Mouse (Mus musculus) stomach, embryonic 14.5 days (tissue): Measurements from ENCODE around the gene Grin2a. TPM values are rescaled to one million over a fixed set of nuclear protein-coding genes. Genes with fewer than 3 reads are reported as not detected.

Source experiments
- ATAC-seq: fragments of 200-750 bp; cut with Nextera tagmentation; 2 replicates; pipeline ENCODE4 v1.8.0; 2017; ENCODE audit warnings: low read depth, moderate TSS enrichment; ENCODE audit not compliant: insufficient number of reproducible peaks, insufficient read depth, low FRiP score
- H3K27ac ChIP-seq: fragments of 300-500 bp; sonication (generic); 2 replicates; pipeline ENCODE4 v1.5.1; 2014; ENCODE audit warnings: mild to moderate bottlenecking, low read length, moderate library complexity, mixed read lengths
- H3K27me3 ChIP-seq: fragments of 300-500 bp; sonication (generic); 2 replicates; pipeline ENCODE4 v1.6.1; 2014; ENCODE audit warnings: low read length, control low read depth, mixed read lengths; ENCODE audit not compliant: control insufficient read depth, insufficient read depth
- H3K36me3 ChIP-seq: fragments of 300-500 bp; sonication (generic); 2 replicates; pipeline ENCODE4 v1.6.1; 2014; ENCODE audit warnings: mild to moderate bottlenecking, control low read depth, low read length, moderate library complexity, mixed read lengths; ENCODE audit not compliant: control insufficient read depth, insufficient read depth
- H3K4me1 ChIP-seq: fragments of 300-500 bp; sonication (generic); 2 replicates; pipeline ENCODE4 v1.6.1; 2014; ENCODE audit warnings: low read length, control low read depth, mixed read lengths; ENCODE audit not compliant: control insufficient read depth, insufficient read depth
- H3K4me2 ChIP-seq: fragments of 300-500 bp; sonication (generic); replicated peaks from 2 replicates; pipeline ENCODE4 v1.6.1; 2014; ENCODE audit warnings: low read depth, low read length, control low read depth
- H3K4me3 ChIP-seq: fragments of 300-500 bp; sonication (generic); 2 replicates; pipeline ENCODE4 v1.5.1; 2014; ENCODE audit warnings: low read depth, low read length, control low read depth
- H3K9ac ChIP-seq: fragments of 300-500 bp; sonication (generic); replicated peaks from 2 replicates; pipeline ENCODE4 v1.6.1; 2014; ENCODE audit warnings: low read depth, mild to moderate bottlenecking, control low read depth, low read length, moderate library complexity, mixed read lengths
- H3K9me3 ChIP-seq: fragments of 300-500 bp; sonication (generic); 2 replicates; pipeline ENCODE4 v1.6.1; 2016; ENCODE audit warnings: low read depth, low read length, control low read depth; ENCODE audit not compliant: control insufficient read depth
- WGBS: fragments of 180-500 bp; shearing (Covaris S2); extraction: QIAGEN DNeasy Blood & Tissue Kit; methylation state at CpG from one replicate; pipeline ENCODE4 v1.1.7; 2014; 5-methylcytosine and 5-hydroxymethylcytosine counted together
- polyA plus RNA-seq: library from polyadenylated mRNA; unstranded; fragments of >200 nt; fragmentation: Nextera tagmentation; extraction: Ambion mirVana; gene quantifications from 2 replicates; pipeline ENCODE4 v1.2.1, GENCODE M21; 2014

The Grin2a gene
- 0.77 and 0.85 TPM in 2 replicates for polyA plus RNA-seq

DNA sequence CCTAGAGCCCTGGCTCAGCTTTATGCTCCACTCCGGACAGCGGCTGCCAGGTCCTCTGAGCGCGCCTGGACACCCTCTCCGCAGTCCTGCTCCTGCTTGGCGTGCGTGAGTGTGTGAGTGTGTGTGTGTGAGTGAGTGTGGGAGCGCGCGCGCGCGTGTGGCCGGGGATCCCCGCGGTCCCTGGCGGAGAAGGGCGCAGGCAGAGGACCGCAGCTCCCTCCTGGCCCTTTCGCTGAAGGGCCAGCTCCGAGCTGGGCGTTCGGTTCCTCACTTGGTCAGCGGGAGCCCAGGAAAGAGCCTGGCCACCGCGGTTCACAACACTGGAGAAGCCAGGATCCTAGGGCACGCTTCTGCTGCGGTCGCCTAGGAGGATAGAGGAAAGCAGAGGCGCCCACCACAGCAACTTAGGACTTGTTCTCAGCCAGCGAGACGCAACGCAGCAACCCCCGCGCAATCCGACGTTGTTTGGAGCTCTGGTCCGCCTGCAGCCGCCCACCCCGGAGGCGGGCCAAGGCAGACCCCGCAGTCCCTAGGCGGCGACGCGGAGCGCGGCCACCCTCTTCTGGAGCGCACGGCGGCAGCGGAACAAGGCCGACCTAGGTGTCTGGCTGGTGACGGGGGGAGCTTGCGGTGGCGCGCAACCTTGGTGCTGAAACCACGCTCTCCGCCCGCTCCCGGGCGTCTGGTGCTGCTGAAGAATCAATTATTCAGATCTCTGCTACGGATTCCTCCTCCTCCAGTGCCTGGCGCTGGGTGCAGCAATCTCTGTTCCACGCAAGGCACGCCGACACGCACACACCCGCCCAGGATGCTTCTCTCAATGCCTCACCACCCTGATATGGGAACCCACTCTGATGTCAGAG is at the start of gene Grin2a:
TSS of gene Grin2a (minus strand) at position 610 of the 863 bp plus-strand sequence.
- Histone ChIP-seq H3K27ac (no peak within 1 kb of the TSS), H3K4me2 (peak within 1 kb of the TSS; percentile 59), H3K9ac (no peak within 1 kb of the TSS; the same call in 1 of the 2 replicates), H3K4me1 (peaks cover 10% of the 10 kb centered on the region; the same call in 1 of the 2 replicates), H3K4me3 (peak within 1 kb of the TSS; percentile 33), H3K36me3 (no peaks in the 10 kb centered on the region), H3K27me3 (peaks cover 58% of the 10 kb centered on the region), H3K9me3 (no peaks in the 10 kb centered on the region)
- 0 out of 2 replicates have a peak, but pooled peaks have one; percentile 25 for ATAC-seq
- WGBS = 1% methylated on average over 69 of the region's 69 CpGs

DNA sequence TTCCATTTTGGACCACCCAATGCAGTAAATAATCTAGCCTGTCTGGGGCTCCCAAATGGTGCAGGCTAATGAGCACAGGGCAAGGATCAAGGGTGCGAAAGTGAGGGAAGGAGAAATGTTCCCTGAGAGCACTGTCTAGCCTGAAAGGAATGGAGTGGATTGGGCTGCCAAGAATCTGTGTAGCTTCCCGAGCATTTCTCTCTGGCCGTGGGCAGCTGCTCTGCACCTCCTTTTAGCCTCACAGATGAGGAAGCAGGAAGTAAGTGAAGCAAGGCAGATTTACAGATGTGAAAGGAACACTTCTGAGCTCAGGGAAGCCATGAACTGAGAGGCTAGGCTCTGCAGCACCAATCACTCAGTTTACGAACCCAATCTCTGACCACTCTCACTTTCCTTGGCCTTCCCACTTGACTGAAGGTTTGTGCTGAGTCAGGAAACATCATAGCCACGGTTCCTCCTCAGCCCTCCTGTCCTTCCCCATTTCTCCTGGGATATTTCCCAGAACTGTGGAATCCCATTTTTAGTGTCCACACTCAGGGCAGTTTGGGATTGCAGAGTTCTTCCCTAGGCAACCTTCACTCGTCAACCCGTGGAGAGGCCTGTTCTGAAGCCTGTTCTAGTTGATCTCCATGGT is 40.3 kb upstream of the Grin2a start:
- Histone ChIP-seq H3K9me3 (no peaks in the 10 kb centered on the region), H3K9ac (no peak overlapping the region), H3K4me3 (no peak overlapping the region), H3K27ac (no peak overlapping the region), H3K36me3 (no peaks in the 10 kb centered on the region), H3K4me1 (no peaks in the 10 kb centered on the region), H3K27me3 (no peaks in the 10 kb centered on the region), H3K4me2 (no peak overlapping the region)
- 77% methylated on average over 7 of the region's 7 CpGs for WGBS
- ATAC-seq = no peak

DNA sequence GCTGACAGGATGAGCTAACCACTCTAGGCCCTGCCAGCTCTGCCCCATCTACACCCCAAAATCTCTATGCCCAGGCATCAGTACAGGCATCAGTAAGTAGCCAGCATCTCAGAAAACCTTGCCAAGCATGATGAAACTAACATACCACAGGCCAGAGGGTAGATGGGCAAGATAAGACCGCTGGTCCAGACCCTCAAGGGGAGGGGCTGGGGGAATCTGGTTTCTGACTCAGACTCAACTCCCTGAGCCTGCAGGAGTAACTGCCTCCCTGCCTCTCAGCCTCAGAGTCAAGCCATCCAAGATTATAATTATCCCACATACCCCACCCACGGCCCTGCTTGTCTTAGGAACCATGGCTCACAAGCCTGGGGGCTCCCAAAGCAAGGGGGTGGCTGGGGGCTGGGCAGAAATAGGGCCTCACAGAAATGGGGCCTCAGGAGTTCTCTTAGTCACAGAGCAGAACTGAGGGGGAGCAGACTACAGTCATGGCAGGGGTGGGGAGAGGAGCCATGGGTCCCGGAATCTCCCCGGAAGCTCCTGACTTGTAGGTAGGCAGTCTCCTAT is 38.1 kb upstream of the Grin2a start:
- 66% methylated on average over 4 of the region's 4 CpGs for WGBS
- H3K36me3 ChIP-seq = no peaks in the 10 kb centered on the region
- H3K9me3 ChIP-seq = no peaks in the 10 kb centered on the region
- H3K4me3 ChIP-seq = no peak overlapping the region
- H3K27ac ChIP-seq = no peak overlapping the region
- no peaks in the 10 kb centered on the region for H3K27me3 ChIP-seq
- no peak for ATAC-seq
- no peaks in the 10 kb centered on the region for H3K4me1 ChIP-seq
- H3K9ac ChIP-seq = no peak overlapping the region
- no peak overlapping the region for H3K4me2 ChIP-seq

DNA sequence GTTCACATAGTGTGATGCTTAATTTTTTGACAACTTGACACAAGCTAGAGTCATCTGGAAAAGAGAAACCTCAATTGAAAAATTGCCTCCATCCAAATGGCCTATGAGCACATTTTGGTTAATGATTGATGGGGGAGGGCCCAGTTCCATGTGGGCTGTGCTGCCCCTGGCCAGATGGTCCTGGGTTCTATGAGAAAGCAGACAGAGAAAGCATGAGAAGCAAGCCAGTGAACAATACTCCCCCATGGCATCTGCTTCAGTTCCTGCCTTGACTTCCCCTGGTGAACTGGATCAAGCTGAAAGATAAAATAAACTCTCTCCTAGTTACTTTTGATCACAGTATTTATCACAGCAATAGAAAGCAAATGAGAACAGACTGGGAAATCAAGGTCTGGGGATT is 36.5 kb upstream of the Grin2a start:
- Histone ChIP-seq H3K4me3 (no peak overlapping the region), H3K27me3 (no peaks in the 10 kb centered on the region), H3K9ac (no peak overlapping the region), H3K27ac (no peak overlapping the region), H3K9me3 (no peaks in the 10 kb centered on the region), H3K36me3 (no peaks in the 10 kb centered on the region), H3K4me1 (no peaks in the 10 kb centered on the region), H3K4me2 (no peak overlapping the region)
- ATAC-seq = no peak

- no peaks in the 10 kb centered on the region for H3K4me1 ChIP-seq
- H3K9me3 ChIP-seq = no peaks in the 10 kb centered on the region
- H3K4me2 ChIP-seq = no peak overlapping the region
- H3K4me3 ChIP-seq = no peak overlapping the region
- H3K36me3 ChIP-seq = no peaks in the 10 kb centered on the region
- H3K27me3 ChIP-seq = no peaks in the 10 kb centered on the region
- no peak for ATAC-seq
- no peak overlapping the region for H3K9ac ChIP-seq
- 71% methylated on average over 6 of the region's 6 CpGs for WGBS
- H3K27ac ChIP-seq = no peak overlapping the region
These were observed 31.4 kb upstream of the Grin2a start for GRCm38 (mm10) chr16:10026741-10027140.

- ATAC-seq = no peak
- Histone ChIP-seq H3K9me3 (no peaks in the 10 kb centered on the region), H3K27ac (no peak overlapping the region), H3K4me2 (no peak overlapping the region), H3K9ac (no peak overlapping the region), H3K36me3 (no peaks in the 10 kb centered on the region), H3K4me1 (no peaks in the 10 kb centered on the region), H3K4me3 (no peak overlapping the region), H3K27me3 (no peaks in the 10 kb centered on the region)
- WGBS = 45% methylated on average over 1 of the region's 1 CpGs
These were observed 14.4 kb upstream of the Grin2a start for GRCm38 (mm10) chr16:10009743-10010142.

DNA sequence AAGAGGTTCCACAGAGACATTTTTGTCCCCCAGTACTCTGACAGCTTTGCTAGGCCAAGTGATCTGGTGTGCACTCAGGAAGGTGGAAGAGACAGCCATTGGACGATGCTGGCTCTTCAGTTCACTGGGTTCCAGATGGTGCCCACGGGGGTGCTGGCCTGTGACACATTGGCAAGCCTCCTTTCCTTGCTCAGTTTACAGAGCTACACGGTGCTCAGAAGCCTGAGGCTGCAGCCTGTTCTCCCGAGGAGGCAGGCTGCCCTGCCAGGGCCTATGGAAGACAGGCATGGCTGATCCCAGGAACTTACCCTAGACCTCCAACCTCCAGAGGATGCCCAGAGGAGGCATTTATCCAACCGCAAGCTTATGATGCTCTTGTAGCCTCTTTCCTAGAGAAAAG is 10.2 kb upstream of the Grin2a start:
- ATAC-seq = no peak
- H3K4me3 ChIP-seq = no peak overlapping the region
- no peaks in the 10 kb centered on the region for H3K9me3 ChIP-seq
- H3K4me1 ChIP-seq = no peaks in the 10 kb centered on the region
- H3K9ac ChIP-seq = no peak overlapping the region
- no peaks in the 10 kb centered on the region for H3K36me3 ChIP-seq
- H3K4me2 ChIP-seq = no peak overlapping the region
- 75% methylated on average over 5 of the region's 5 CpGs for WGBS
- no peak overlapping the region for H3K27ac ChIP-seq
- no peaks in the 10 kb centered on the region for H3K27me3 ChIP-seq

DNA sequence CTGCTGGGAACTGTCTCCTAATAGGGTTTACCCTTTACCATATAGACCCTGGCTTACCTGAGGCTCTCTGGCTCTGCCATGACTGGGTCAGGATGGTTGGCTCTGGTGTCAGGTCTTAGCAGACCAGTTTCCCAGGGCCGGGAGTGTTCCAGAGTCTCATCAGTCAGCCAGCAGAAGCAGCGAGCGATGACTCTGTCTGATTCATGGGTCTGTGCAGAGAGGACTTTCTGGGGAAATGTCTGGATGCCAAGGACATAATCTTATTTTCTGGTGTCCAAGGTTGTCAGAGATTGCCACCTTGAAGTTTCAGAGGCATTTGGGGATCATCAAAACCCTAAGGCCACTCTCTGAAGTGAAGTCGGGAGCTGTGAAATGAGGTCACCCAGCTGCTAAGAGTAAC is 8.7 kb upstream of the Grin2a start:
- H3K4me1 ChIP-seq = no peaks in the 10 kb centered on the region
- H3K27me3 ChIP-seq = no peaks in the 10 kb centered on the region
- no peaks in the 10 kb centered on the region for H3K36me3 ChIP-seq
- ATAC-seq = no peak
- WGBS = 83% methylated on average over 4 of the region's 4 CpGs
- no peak overlapping the region for H3K9ac ChIP-seq
- H3K4me2 ChIP-seq = no peak overlapping the region
- no peak overlapping the region for H3K4me3 ChIP-seq
- H3K27ac ChIP-seq = no peak overlapping the region
- no peaks in the 10 kb centered on the region for H3K9me3 ChIP-seq
